Mouse (Mus musculus) small intestine, adult 2 months (tissue): ENCODE data around the gene Tmem253.

Source experiments
- CTCF ChIP-seq: fragments of 200-500 bp; IDR thresholded peaks from 2 replicates; pipeline ENCODE4 v1.5.1; 2012; ENCODE audit warnings: low read depth, mild to moderate bottlenecking, control low read depth, inconsistent platforms, low read length, moderate library complexity, mixed read lengths; ENCODE audit not compliant: insufficient replicate concordance, insufficient read length; ENCODE audit errors: extremely low read depth
- POLR2A ChIP-seq: fragments of 200-500 bp; IDR thresholded peaks from 2 replicates; pipeline ENCODE4 v1.6.1; 2012; ENCODE audit warnings: low read depth, mild to moderate bottlenecking, control low read depth, inconsistent platforms, low read length, moderate library complexity

DNA sequence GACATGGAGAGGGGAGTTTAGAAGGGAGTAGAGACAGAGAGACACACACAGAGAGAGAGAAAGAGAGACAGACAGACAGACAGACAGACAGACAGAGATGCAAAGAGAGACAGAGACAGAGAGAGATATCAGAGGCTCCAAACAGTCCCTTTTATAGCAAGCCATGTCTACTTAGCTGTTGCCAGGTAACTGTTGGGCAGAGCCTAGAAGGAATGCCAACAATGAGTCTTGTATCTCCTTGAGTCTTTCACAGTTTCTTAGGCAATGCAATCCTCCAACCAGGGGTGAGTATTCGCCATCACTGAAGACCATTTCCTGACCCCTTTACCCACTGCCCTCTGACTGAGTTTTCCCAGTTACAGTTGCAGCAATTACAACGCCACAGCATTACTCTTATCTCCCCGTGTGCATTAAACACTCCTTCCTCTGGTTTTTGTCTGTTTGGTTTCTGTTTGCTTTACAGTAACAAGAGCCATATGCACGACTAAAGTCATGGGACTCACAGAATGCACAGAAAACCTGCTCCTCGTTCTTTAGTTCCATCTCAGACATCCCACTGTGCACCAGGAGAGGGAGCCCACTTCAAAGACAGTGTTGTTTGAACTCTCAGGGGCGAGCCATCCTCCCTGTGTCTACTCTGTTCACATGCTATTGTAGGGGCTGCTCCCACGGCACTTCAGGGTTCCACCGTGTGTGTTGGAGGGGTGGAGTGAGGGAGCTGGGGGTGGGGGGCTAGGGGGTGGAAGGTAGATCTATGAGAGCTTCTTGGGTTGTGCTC, 29.6 kb downstream of the Tmem253 start:
- TF ChIP-seq CTCF (no peak), POLR2A (no peak)
